23 mouse cellular contexts compared by ENCODE assay signal in the genomic region with DNA sequence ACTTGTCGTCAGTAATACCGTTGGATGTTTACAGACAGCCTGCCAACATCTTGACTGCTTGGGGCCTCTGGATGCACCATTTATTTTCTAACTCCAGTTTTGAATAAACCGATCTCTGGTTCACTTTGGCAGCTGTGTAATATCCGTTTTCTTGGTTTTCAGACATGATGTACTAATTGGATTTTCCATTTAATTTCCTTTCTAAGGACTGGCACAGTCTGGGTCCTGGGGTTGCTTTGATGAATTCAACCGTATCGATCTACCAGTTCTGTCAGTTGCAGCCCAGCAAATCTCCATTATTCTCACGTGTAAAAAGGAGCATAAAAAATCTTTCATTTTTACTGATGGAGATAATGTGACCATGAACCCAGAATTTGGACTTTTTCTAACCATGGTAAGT.
A peak's percentile ranks its signal among the peaks of the same experiment; 100 is the strongest.
DNase-seq lines count a peak whose midpoint lies in the region; ATAC-seq and TF ChIP-seq lines count a peak whose summit lies in the region.
"Had no signal": no experiment of that assay in that cellular context is flagged by ENCODE, and none has a peak within 500 bp of the region (broad histone marks: within the 10 kb centered on the region; RNA-seq: fewer than 3 reads in every experiment).

No protein-coding gene starts in this region.

- TF ChIP-seq CTCF in hindbrain, postnatal 0 days (IDR thresholded peaks at IDR 0.05; ENCODE audit: low read depth), result no peak
- TF ChIP-seq CTCF in midbrain, postnatal 0 days (IDR thresholded peaks at IDR 0.05), result no peak

- peak; percentile 39; the same call in 1 of the 2 replicates for ATAC-seq in hindbrain, embryonic 13.5 days (ENCODE audit: low FRiP score)
- no peak for ATAC-seq in hindbrain, embryonic 14.5 days (ENCODE audit: low FRiP score)
- 0 out of 2 replicates have a peak, but pooled peaks have one; percentile 43 for ATAC-seq in hindbrain, postnatal 0 days
- no peak for ATAC-seq in hindbrain, embryonic 11.5 days (ENCODE audit: low FRiP score)
- no peak for ATAC-seq in midbrain, embryonic 14.5 days (ENCODE audit: low FRiP score, low TSS enrichment)
- ATAC-seq in midbrain, embryonic 11.5 days (ENCODE audit: low FRiP score), result no peak
- no peak for ATAC-seq in midbrain, postnatal 0 days (ENCODE audit: low FRiP score)
- ATAC-seq in heart, embryonic 12.5 days (ENCODE audit: insufficient number of reproducible peaks, low FRiP score), result no peak
- ATAC-seq: activated CD4-positive, CD25-positive, alpha-beta regulatory T cell, adult 4 months; forebrain, embryonic 14.5 days; forebrain, postnatal 0 days had no signal

- H3K4me3 ChIP-seq in hindbrain, embryonic 13.5 days, result no peak overlapping the region
- no peak overlapping the region for H3K4me3 ChIP-seq in hindbrain, embryonic 14.5 days (replicated peaks; ENCODE audit: low read length)
- no peak overlapping the region for H3K4me3 ChIP-seq in hindbrain, postnatal 0 days (ENCODE audit: low read length)
- H3K4me3 ChIP-seq in hindbrain, embryonic 11.5 days (ENCODE audit: low read depth, low read length), result no peak overlapping the region
- H3K4me3 ChIP-seq in midbrain, embryonic 14.5 days (replicated peaks; ENCODE audit: low read depth, low read length), result no peak overlapping the region
- H3K4me3 ChIP-seq in midbrain, embryonic 11.5 days (ENCODE audit: low read depth, low read length), result no peak overlapping the region
- H3K4me3 ChIP-seq in midbrain, postnatal 0 days (ENCODE audit: low read depth, low read length), result no peak overlapping the region
- no peak overlapping the region for H3K4me3 ChIP-seq in heart, embryonic 12.5 days
- H3K4me3 ChIP-seq: embryonic facial prominence, embryonic 12.5 days; embryonic facial prominence, embryonic 15.5 days; gastrocnemius, adult 2 months; heart, embryonic 15.5 days had no signal

- WGBS in hindbrain, embryonic 13.5 days, result 43% methylated on average over 7 of the region's 7 CpGs
- 46% methylated on average over 7 of the region's 7 CpGs for WGBS in hindbrain, embryonic 14.5 days
- 22% methylated on average over 7 of the region's 7 CpGs for WGBS in hindbrain, postnatal 0 days
- WGBS in hindbrain, embryonic 11.5 days, result 67% methylated on average over 7 of the region's 7 CpGs
- 23% methylated on average over 7 of the region's 7 CpGs for WGBS in midbrain, embryonic 14.5 days
- WGBS in midbrain, embryonic 11.5 days, result 57% methylated on average over 7 of the region's 7 CpGs
- WGBS in midbrain, postnatal 0 days, result 21% methylated on average over 7 of the region's 7 CpGs
- 80% methylated on average over 7 of the region's 7 CpGs for WGBS in heart, embryonic 12.5 days

- H3K27me3 ChIP-seq in hindbrain, embryonic 13.5 days, result no peaks in the 10 kb centered on the region
- H3K27me3 ChIP-seq in hindbrain, embryonic 14.5 days (ENCODE audit: control insufficient read depth, insufficient read depth, low read length), result peaks cover 3% of the 10 kb centered on the region; the same call in 1 of the 2 replicates
- H3K27me3 ChIP-seq in hindbrain, postnatal 0 days (ENCODE audit: insufficient read depth, low read length), result no peaks in the 10 kb centered on the region
- no peaks in the 10 kb centered on the region for H3K27me3 ChIP-seq in hindbrain, embryonic 11.5 days (ENCODE audit: control insufficient read depth, insufficient read depth, low read length)
- H3K27me3 ChIP-seq in midbrain, embryonic 14.5 days (ENCODE audit: control insufficient read depth, insufficient read depth, low read length), result no peaks in the 10 kb centered on the region; the same call in 1 of the 2 replicates
- no peaks in the 10 kb centered on the region for H3K27me3 ChIP-seq in midbrain, embryonic 11.5 days (ENCODE audit: control insufficient read depth, insufficient read depth, low read length)
- no peaks in the 10 kb centered on the region for H3K27me3 ChIP-seq in midbrain, postnatal 0 days (ENCODE audit: insufficient read depth, low read length)
- H3K27me3 ChIP-seq in heart, embryonic 12.5 days (replicated peaks), result no peaks in the 10 kb centered on the region
- H3K27me3 ChIP-seq: embryonic facial prominence, embryonic 12.5 days; embryonic facial prominence, embryonic 15.5 days; heart, embryonic 15.5 days had no signal

- no peak overlapping the region for H3K4me2 ChIP-seq in hindbrain, embryonic 13.5 days
- H3K4me2 ChIP-seq in hindbrain, embryonic 14.5 days (replicated peaks), result no peak overlapping the region
- no peak overlapping the region for H3K4me2 ChIP-seq in hindbrain, postnatal 0 days (ENCODE audit: low read depth, low read length)
- H3K4me2 ChIP-seq in hindbrain, embryonic 11.5 days (replicated peaks; ENCODE audit: low read depth, low read length), result no peak overlapping the region
- H3K4me2 ChIP-seq in midbrain, embryonic 14.5 days (ENCODE audit: low read length), result no peak overlapping the region; the same call in 1 of the 2 replicates
- H3K4me2 ChIP-seq in midbrain, embryonic 11.5 days, result no peak overlapping the region
- H3K4me2 ChIP-seq in midbrain, postnatal 0 days (ENCODE audit: low read depth, low read length, poor library complexity, severe bottlenecking), result no peak overlapping the region
- H3K4me2 ChIP-seq in heart, embryonic 12.5 days, result no peak overlapping the region
- H3K4me2 ChIP-seq: embryonic facial prominence, embryonic 12.5 days; embryonic facial prominence, embryonic 15.5 days; heart, embryonic 11.5 days; heart, embryonic 15.5 days had no signal

- H3K4me1 ChIP-seq in hindbrain, embryonic 13.5 days (replicated peaks), result 0 out of 2 replicates have a peak, but pooled peaks cover 3% of the 10 kb centered on the region
- no peaks in the 10 kb centered on the region for H3K4me1 ChIP-seq in hindbrain, embryonic 14.5 days (replicated peaks; ENCODE audit: control insufficient read depth, insufficient read depth, low read length)
- no peaks in the 10 kb centered on the region for H3K4me1 ChIP-seq in hindbrain, postnatal 0 days (ENCODE audit: insufficient read depth, low read length)
- H3K4me1 ChIP-seq in hindbrain, embryonic 11.5 days (replicated peaks; ENCODE audit: control insufficient read depth, insufficient read depth, low read length), result no peaks in the 10 kb centered on the region
- H3K4me1 ChIP-seq in midbrain, embryonic 14.5 days (ENCODE audit: control insufficient read depth, insufficient read depth, low read length), result peaks cover 5% of the 10 kb centered on the region; the same call in 1 of the 2 replicates
- H3K4me1 ChIP-seq in midbrain, embryonic 11.5 days (ENCODE audit: control insufficient read depth, insufficient read depth, low read length), result no peaks in the 10 kb centered on the region
- no peaks in the 10 kb centered on the region for H3K4me1 ChIP-seq in midbrain, postnatal 0 days (ENCODE audit: insufficient read depth, low read length)
- no peaks in the 10 kb centered on the region for H3K4me1 ChIP-seq in heart, embryonic 12.5 days (replicated peaks)
- H3K4me1 ChIP-seq: embryonic facial prominence, embryonic 12.5 days; embryonic facial prominence, embryonic 15.5 days; heart, embryonic 15.5 days had no signal

- no peaks in the 10 kb centered on the region for H3K36me3 ChIP-seq in hindbrain, embryonic 13.5 days
- H3K36me3 ChIP-seq in hindbrain, embryonic 14.5 days (replicated peaks; ENCODE audit: control insufficient read depth, insufficient read depth), result no peaks in the 10 kb centered on the region
- no peaks in the 10 kb centered on the region for H3K36me3 ChIP-seq in hindbrain, postnatal 0 days (ENCODE audit: insufficient read depth, low read length)
- H3K36me3 ChIP-seq in hindbrain, embryonic 11.5 days (ENCODE audit: control insufficient read depth, insufficient read depth, low read length), result no peaks in the 10 kb centered on the region
- H3K36me3 ChIP-seq in midbrain, embryonic 14.5 days (ENCODE audit: control insufficient read depth, insufficient read depth, low read length), result no peaks in the 10 kb centered on the region
- no peaks in the 10 kb centered on the region for H3K36me3 ChIP-seq in midbrain, embryonic 11.5 days (ENCODE audit: control insufficient read depth, insufficient read depth, low read length)
- H3K36me3 ChIP-seq in midbrain, postnatal 0 days (ENCODE audit: insufficient read depth, low read length), result no peaks in the 10 kb centered on the region
- H3K36me3 ChIP-seq in heart, embryonic 12.5 days, result no peaks in the 10 kb centered on the region
- H3K36me3 ChIP-seq: embryonic facial prominence, embryonic 12.5 days; embryonic facial prominence, embryonic 15.5 days; heart, embryonic 15.5 days had no signal

- no peak for DNase-seq in hindbrain, embryonic 14.5 days (ENCODE audit: low spot score)
- peak; percentile 41 for DNase-seq in hindbrain, postnatal 0 days (ENCODE audit: low spot score)
- no peak for DNase-seq in hindbrain, embryonic 11.5 days (ENCODE audit: low spot score)
- DNase-seq in midbrain, embryonic 14.5 days, result peak; percentile 19
- no peak for DNase-seq in midbrain, embryonic 11.5 days (ENCODE audit: low spot score, missing footprints)
- peak; percentile 42 for DNase-seq in midbrain, postnatal 0 days (ENCODE audit: low spot score)
- DNase-seq: adrenal gland, adult 8-10 months; adrenal gland, postnatal 25 days; cerebellum, adult 18-20 months; cerebellum, adult 9-10 months; forebrain, postnatal 0 days; gastrocnemius, adult 2 months; gastrocnemius, postnatal 14 days; heart, postnatal 10 days; heart, postnatal 36 days had no signal

- H3K9ac ChIP-seq in hindbrain, embryonic 13.5 days, result no peak overlapping the region
- no peak overlapping the region for H3K9ac ChIP-seq in hindbrain, embryonic 14.5 days
- H3K9ac ChIP-seq in hindbrain, postnatal 0 days (replicated peaks; ENCODE audit: low read length), result no peak overlapping the region
- no peak overlapping the region for H3K9ac ChIP-seq in hindbrain, embryonic 11.5 days (ENCODE audit: low read depth, low read length)
- no peak overlapping the region for H3K9ac ChIP-seq in midbrain, embryonic 14.5 days (replicated peaks; ENCODE audit: low read length)
- H3K9ac ChIP-seq in midbrain, embryonic 11.5 days (ENCODE audit: low read length), result no peak overlapping the region
- H3K9ac ChIP-seq in midbrain, postnatal 0 days (replicated peaks; ENCODE audit: low read length, poor library complexity, severe bottlenecking), result no peak overlapping the region
- no peak overlapping the region for H3K9ac ChIP-seq in heart, embryonic 12.5 days
- H3K9ac ChIP-seq: embryonic facial prominence, embryonic 12.5 days; embryonic facial prominence, embryonic 15.5 days; forebrain, postnatal 0 days; heart, embryonic 15.5 days had no signal

- H3K9me3 ChIP-seq in hindbrain, embryonic 13.5 days, result no peaks in the 10 kb centered on the region
- no peaks in the 10 kb centered on the region for H3K9me3 ChIP-seq in hindbrain, embryonic 14.5 days (ENCODE audit: control insufficient read depth, low read length)
- no peaks in the 10 kb centered on the region for H3K9me3 ChIP-seq in hindbrain, postnatal 0 days (ENCODE audit: low read length)
- no peaks in the 10 kb centered on the region for H3K9me3 ChIP-seq in hindbrain, embryonic 11.5 days (ENCODE audit: control insufficient read depth, low read length)
- no peaks in the 10 kb centered on the region for H3K9me3 ChIP-seq in midbrain, embryonic 14.5 days (ENCODE audit: control insufficient read depth, low read length)
- H3K9me3 ChIP-seq in midbrain, embryonic 11.5 days (ENCODE audit: control insufficient read depth, low read length), result no peaks in the 10 kb centered on the region
- no peaks in the 10 kb centered on the region for H3K9me3 ChIP-seq in midbrain, postnatal 0 days (ENCODE audit: low read length)
- H3K9me3 ChIP-seq in heart, embryonic 12.5 days (replicated peaks), result no peaks in the 10 kb centered on the region
- H3K9me3 ChIP-seq: embryonic facial prominence, embryonic 12.5 days; embryonic facial prominence, embryonic 15.5 days; heart, embryonic 15.5 days had no signal

- H3K27ac ChIP-seq in hindbrain, embryonic 13.5 days, result no peak overlapping the region
- H3K27ac ChIP-seq in hindbrain, embryonic 14.5 days, result no peak overlapping the region
- no peak overlapping the region for H3K27ac ChIP-seq in hindbrain, postnatal 0 days
- H3K27ac ChIP-seq in hindbrain, embryonic 11.5 days (ENCODE audit: low read depth, low read length), result no peak overlapping the region
- H3K27ac ChIP-seq in midbrain, embryonic 14.5 days (replicated peaks; ENCODE audit: low read depth, low read length), result no peak overlapping the region
- H3K27ac ChIP-seq in midbrain, embryonic 11.5 days (ENCODE audit: low read depth, low read length), result no peak overlapping the region
- no peak overlapping the region for H3K27ac ChIP-seq in midbrain, postnatal 0 days (ENCODE audit: low read depth, low read length)
- no peak overlapping the region for H3K27ac ChIP-seq in heart, embryonic 12.5 days (ENCODE audit: poor library complexity, severe bottlenecking)
- H3K27ac ChIP-seq: embryonic facial prominence, embryonic 12.5 days; embryonic facial prominence, embryonic 15.5 days; gastrocnemius, adult 2 months; heart, embryonic 15.5 days had no signal

Comparison
In these comparisons a context has a peak if more than half of its experiments do, and no peak if none do; other contexts are left out.
1. ATAC-seq: peak in hindbrain, embryonic 13.5 days (single experiment) and hindbrain, postnatal 0 days (single experiment); none in hindbrain, embryonic 14.5 days (single experiment), hindbrain, embryonic 11.5 days (single experiment), midbrain, embryonic 14.5 days (single experiment), midbrain, embryonic 11.5 days (single experiment), midbrain, postnatal 0 days (single experiment) and heart, embryonic 12.5 days (single experiment).
2. DNase-seq: peak in hindbrain, postnatal 0 days (single experiment), midbrain, embryonic 14.5 days (single experiment) and midbrain, postnatal 0 days (single experiment); none in hindbrain, embryonic 14.5 days (single experiment), hindbrain, embryonic 11.5 days (single experiment) and midbrain, embryonic 11.5 days (single experiment).